Mouse (Mus musculus) liver, embryonic 15.5 days (tissue): Measurements from ENCODE around the gene Pla2g6. TPM values are rescaled to one million over a fixed set of nuclear protein-coding genes. Genes with fewer than 3 reads are reported as not detected.

Experiments used
- ATAC-seq: fragments of 200-750 bp; cut with Nextera tagmentation; 2 replicates; pipeline ENCODE4 v1.8.0; 2017; ENCODE audit warnings: moderate number of reproducible peaks, mild to moderate bottlenecking, moderate library complexity; ENCODE audit not compliant: insufficient read depth
- H3K27ac ChIP-seq: fragments of 300-500 bp; sonication (generic); replicated peaks from 2 replicates; pipeline ENCODE4 v1.5.1; 2015; ENCODE audit warnings: mild to moderate bottlenecking, inconsistent platforms
- H3K27me3 ChIP-seq: fragments of 300-500 bp; sonication (generic); 2 replicates; pipeline ENCODE4 v1.6.1; 2015; ENCODE audit warnings: mild to moderate bottlenecking, inconsistent platforms
- H3K36me3 ChIP-seq: fragments of 300-500 bp; sonication (generic); replicated peaks from 2 replicates; pipeline ENCODE4 v1.6.1; 2015; ENCODE audit warnings: moderate library complexity, mild to moderate bottlenecking, inconsistent platforms
- H3K4me1 ChIP-seq: fragments of 300-500 bp; sonication (generic); replicated peaks from 2 replicates; pipeline ENCODE4 v1.6.1; 2015; ENCODE audit warnings: inconsistent platforms
- H3K4me2 ChIP-seq: fragments of 300-500 bp; sonication (generic); 2 replicates; pipeline ENCODE4 v1.6.1; 2015; ENCODE audit warnings: moderate library complexity, mild to moderate bottlenecking, inconsistent platforms
- H3K4me3 ChIP-seq: fragments of 300-500 bp; sonication (generic); replicated peaks from 2 replicates; pipeline ENCODE4 v1.5.1; 2015; ENCODE audit warnings: mild to moderate bottlenecking, inconsistent platforms
- H3K9ac ChIP-seq: fragments of 300-500 bp; sonication (generic); 2 replicates; pipeline ENCODE4 v1.6.1; 2015; ENCODE audit warnings: moderate library complexity, mild to moderate bottlenecking, inconsistent platforms
- H3K9me3 ChIP-seq: fragments of 300-500 bp; sonication (generic); replicated peaks from 2 replicates; pipeline ENCODE4 v1.6.1; 2016; ENCODE audit warnings: inconsistent platforms
- WGBS: fragments of 180-500 bp; shearing (Covaris S2); methylation state at CpG from one replicate; pipeline ENCODE4 v1.1.7; 2015; ENCODE audit warnings: mixed read lengths; ENCODE audit not compliant: insufficient replicate concordance; 5-methylcytosine and 5-hydroxymethylcytosine counted together
- polyA plus RNA-seq: library from polyadenylated mRNA; unstranded; fragments of >200 nt; fragmentation: Nextera tagmentation; extraction: Ambion mirVana; gene quantifications from 2 replicates; pipeline ENCODE4 v1.2.1, GENCODE M21; 2015

Gene Pla2g6
- polyA plus RNA-seq, 1 experiment from 2014 or later, result 14.8 TPM

DNA sequence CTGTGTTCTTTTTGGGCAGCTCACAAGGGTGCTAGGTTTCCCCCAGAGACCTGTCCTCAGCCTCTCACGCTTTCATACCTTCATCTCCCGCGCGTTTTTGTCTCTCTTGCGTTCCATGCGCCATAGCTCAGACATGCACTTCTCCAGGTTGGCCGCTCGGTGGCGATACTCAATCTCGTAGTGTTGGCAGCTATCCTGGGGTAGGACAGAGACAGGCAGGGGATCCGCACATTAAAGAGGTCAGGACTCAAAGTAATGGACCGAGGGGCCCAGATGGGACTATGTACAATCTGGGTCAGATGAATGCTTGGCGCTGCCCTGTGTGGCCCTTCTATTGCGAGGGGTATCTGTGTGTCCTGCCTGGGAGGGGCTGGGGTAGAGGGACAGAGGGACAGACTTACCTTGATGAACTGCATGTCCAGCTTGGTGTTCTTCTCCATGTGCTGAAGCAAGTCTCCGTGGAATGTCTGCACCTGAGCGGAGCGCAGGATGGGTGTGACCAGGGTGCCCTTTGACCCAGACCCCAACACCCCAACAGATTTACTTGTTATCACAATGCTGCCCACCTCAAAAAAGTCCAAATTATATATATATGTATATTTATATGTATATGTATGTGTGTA lies 57.0 kb downstream of the Pla2g6 start:
- Histone ChIP-seq H3K9me3 (no peaks in the 10 kb centered on the region), H3K4me2 (peak overlapping the region; percentile 70), H3K4me1 (peaks cover 11% of the 10 kb centered on the region), H3K9ac (no peak overlapping the region), H3K4me3 (peak overlapping the region; percentile 36), H3K27me3 (peaks cover 20% of the 10 kb centered on the region), H3K27ac (no peak overlapping the region), H3K36me3 (no peaks in the 10 kb centered on the region)
- WGBS, result 17% methylated on average over 17 of the region's 17 CpGs
- no peak for ATAC-seq

DNA sequence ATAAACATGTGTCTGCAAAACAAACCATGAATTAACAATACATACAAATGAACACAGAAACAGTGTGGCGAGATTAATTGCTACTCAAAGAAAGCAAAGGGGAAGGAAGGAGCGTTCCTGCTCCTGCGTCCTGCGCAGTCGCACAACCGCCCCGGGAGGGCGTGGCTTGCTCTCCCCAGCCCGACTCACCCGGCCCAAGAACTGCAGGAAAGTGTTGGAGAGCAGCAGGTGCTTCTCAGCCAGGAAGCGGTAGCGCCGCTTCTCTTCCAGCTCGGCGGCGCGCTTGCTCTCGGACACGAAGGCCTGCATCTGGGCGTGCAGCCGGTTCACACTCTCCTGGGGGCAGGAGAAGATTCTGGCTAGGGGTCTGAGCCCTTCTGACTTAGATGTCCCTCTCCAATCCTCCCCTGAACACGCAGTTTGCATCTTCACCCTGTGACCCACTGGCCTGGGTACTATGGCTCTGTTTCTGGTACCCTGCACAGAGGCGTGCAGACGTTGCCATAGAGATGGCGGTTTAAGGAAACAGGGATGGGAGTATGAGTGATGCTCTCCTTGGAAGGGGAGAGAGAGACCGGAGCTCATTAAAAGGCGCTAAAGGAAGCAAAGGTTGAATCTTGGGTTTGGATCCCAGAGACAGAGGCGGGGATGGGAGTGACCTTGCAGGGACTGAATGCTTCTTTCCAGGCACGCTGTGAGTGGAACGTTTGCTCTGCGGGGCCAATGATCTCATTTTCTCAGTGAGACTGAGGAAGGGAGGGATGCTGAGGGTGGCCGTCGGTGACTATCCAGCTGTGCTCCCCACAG lies 57.7 kb downstream of the Pla2g6 start:
- Histone ChIP-seq H3K27me3 (peaks cover 20% of the 10 kb centered on the region), H3K9me3 (no peaks in the 10 kb centered on the region), H3K4me3 (peak overlapping the region; percentile 36), H3K27ac (no peak overlapping the region), H3K4me1 (peaks cover 11% of the 10 kb centered on the region), H3K4me2 (peak overlapping the region; percentile 70), H3K9ac (peak overlapping the region; percentile 26; the same call in 1 of the 2 replicates), H3K36me3 (no peaks in the 10 kb centered on the region)
- WGBS, result 4% methylated on average over 33 of the region's 33 CpGs
- 0 out of 2 replicates have a peak, but pooled peaks have one; percentile 37 for ATAC-seq

DNA sequence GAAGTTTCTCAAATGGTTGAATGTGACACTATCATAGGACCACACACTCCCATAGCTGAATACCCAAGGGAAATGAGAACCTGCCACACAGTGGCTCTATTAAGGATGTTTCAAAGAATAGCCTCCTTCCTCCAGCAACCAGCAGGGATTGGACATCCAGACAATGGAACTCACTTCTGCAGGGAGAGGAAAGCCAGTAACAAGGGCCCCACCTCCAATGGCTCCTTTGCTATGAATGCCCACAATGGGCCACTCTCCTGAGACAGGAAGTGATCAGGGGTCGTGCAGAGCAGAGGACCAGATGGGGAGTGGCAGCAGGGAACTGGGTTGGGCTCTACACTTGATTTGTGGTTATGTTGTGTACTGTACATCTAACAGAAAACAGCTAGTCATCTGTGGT lies 59.7 kb downstream of the Pla2g6 start:
- Histone ChIP-seq H3K36me3 (no peaks in the 10 kb centered on the region), H3K9ac (no peak overlapping the region), H3K4me1 (peaks cover 11% of the 10 kb centered on the region), H3K27me3 (peaks cover 33% of the 10 kb centered on the region), H3K9me3 (no peaks in the 10 kb centered on the region), H3K4me2 (no peak overlapping the region), H3K27ac (no peak overlapping the region), H3K4me3 (no peak overlapping the region)
- no peak for ATAC-seq
- 11% methylated on average over 1 of the region's 1 CpGs for WGBS

DNA sequence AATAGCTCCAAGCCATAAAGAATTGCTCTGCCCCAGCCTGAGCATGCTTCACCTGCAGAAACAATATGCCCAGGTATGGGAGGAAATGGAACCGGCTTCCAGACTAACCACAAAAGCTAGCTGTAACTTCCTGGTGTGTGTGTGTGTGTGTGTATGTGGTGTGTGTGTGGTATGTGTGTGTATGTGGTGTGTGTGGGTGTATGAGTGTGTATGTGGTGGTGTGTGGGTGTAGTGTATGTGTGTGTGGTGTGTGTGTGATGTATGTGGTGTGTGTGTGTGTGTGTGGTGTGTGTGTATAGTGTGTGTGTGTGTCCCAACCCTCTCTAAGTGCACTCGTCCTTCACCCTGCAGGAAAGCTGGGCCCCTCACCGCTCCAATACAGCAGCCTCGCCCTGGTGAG lies 62.8 kb downstream of the Pla2g6 start:
- peaks cover 55% of the 10 kb centered on the region for H3K27me3 ChIP-seq
- H3K27ac ChIP-seq, result no peak overlapping the region
- peaks cover 15% of the 10 kb centered on the region for H3K4me1 ChIP-seq
- no peaks in the 10 kb centered on the region for H3K36me3 ChIP-seq
- WGBS, result 40% methylated on average over 4 of the region's 4 CpGs
- no peaks in the 10 kb centered on the region for H3K9me3 ChIP-seq
- no peak overlapping the region for H3K4me3 ChIP-seq
- H3K4me2 ChIP-seq, result no peak overlapping the region
- ATAC-seq, result no peak
- no peak overlapping the region for H3K9ac ChIP-seq

DNA sequence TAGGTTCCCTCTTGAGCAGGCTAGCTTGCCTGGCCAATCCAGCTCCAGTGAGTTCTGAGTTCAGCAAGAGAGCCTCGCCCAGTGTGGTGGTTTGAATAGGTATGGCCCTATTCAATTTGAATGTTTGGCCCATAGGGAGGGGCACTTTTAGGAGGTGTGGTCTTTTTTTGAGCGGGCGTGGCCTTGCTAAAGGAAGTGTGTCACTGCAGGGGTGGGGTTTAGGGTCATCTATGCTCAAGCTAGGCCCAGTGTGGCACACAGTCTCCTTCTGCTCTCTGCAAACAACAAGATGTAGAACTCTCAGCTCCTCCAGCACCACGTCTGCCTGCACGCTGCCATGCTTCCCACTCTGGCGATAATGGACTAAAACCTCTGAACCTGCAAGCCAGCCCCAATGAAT lies 64.5 kb downstream of the Pla2g6 start:
- Histone ChIP-seq H3K36me3 (no peaks in the 10 kb centered on the region), H3K4me1 (peaks cover 14% of the 10 kb centered on the region), H3K9ac (no peak overlapping the region), H3K27me3 (peaks cover 64% of the 10 kb centered on the region), H3K4me2 (no peak overlapping the region), H3K27ac (no peak overlapping the region), H3K4me3 (no peak overlapping the region), H3K9me3 (no peaks in the 10 kb centered on the region)
- no peak for ATAC-seq
- 76% methylated on average over 6 of the region's 6 CpGs for WGBS

DNA sequence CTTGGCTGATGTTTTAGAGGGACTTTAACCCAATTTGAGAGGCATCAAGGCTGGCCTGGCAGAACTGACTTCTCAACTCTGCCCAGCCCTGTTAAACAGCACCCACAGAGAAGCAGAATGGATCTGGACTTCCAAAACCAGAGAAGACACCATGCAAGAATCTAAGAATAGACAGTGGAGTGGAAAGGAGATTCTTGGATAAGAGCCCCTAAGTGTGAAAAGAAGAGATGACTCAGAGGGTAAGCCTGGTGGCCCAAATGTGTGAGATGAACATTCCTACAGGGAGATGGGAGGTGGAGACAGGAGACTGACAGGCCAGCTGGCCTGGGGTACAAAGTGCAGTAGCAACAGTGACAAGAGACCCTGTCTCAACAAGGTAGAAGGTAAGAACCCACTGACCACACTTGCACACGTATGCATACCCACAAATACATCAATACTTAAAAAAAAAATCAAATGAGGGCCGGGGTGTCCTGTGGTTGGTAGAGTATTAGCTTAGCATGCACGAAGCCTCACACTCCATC lies 65.3 kb downstream of the Pla2g6 start:
- 65% methylated on average over 3 of the region's 3 CpGs for WGBS
- Histone ChIP-seq H3K9me3 (no peaks in the 10 kb centered on the region), H3K9ac (no peak overlapping the region), H3K27ac (no peak overlapping the region), H3K36me3 (no peaks in the 10 kb centered on the region), H3K4me2 (no peak overlapping the region), H3K27me3 (peaks cover 73% of the 10 kb centered on the region), H3K4me3 (no peak overlapping the region), H3K4me1 (peaks cover 14% of the 10 kb centered on the region)
- ATAC-seq, result no peak

DNA sequence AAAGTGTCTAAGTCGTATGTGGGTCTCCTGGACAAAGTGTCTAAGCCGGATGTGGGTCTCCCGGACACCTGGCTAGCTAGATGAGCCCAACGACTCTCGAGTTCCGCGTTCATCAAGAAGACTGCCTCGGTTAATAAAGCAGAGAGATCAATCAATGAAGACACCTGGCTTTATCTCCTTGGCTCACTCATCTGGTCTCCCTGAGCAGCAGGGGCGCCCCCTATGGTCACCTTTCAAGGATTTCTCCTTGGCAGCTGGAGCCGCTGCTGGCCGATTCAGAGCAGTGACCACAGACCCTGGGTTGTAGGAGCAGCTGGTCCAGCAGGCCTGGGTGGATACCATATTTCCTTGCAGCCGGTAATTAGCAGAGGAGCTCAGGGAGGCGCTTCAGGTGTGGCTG lies 65.8 kb downstream of the Pla2g6 start:
- Histone ChIP-seq H3K27me3 (peaks cover 73% of the 10 kb centered on the region), H3K4me2 (no peak overlapping the region), H3K4me3 (no peak overlapping the region), H3K9ac (no peak overlapping the region), H3K9me3 (no peaks in the 10 kb centered on the region), H3K4me1 (peaks cover 14% of the 10 kb centered on the region), H3K36me3 (no peaks in the 10 kb centered on the region), H3K27ac (no peak overlapping the region)
- ATAC-seq, result no peak
- WGBS, result 24% methylated on average over 13 of the region's 13 CpGs

DNA sequence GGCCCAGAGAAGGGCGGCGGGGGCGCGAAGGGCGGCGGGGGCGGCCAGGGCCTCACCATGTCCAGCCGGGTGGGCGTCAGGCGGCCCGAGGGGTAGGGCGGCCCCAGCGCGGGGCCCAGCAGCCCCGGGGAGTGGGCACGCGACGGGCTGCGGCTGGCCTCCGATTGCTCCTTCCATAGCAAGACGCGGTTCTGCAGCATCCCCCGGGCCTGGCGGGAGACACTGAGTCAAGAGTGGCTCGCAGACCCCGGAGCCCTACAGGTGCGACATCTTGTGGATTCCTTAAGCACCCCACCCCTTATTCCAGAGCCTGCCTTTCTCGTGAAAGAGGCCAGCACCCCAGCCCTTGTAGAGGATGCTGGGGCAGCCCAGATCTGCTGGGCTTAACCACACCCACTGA lies 66.4 kb downstream of the Pla2g6 start:
- H3K9ac ChIP-seq, result no peak overlapping the region
- H3K27me3 ChIP-seq, result peaks cover 70% of the 10 kb centered on the region
- H3K27ac ChIP-seq, result no peak overlapping the region
- no peaks in the 10 kb centered on the region for H3K9me3 ChIP-seq
- ATAC-seq, result no peak
- peak overlapping the region; percentile 48 for H3K4me3 ChIP-seq
- WGBS, result 2% methylated on average over 27 of the region's 28 CpGs
- H3K4me1 ChIP-seq, result peaks cover 14% of the 10 kb centered on the region
- no peaks in the 10 kb centered on the region for H3K36me3 ChIP-seq
- peak overlapping the region; percentile 67 for H3K4me2 ChIP-seq

DNA sequence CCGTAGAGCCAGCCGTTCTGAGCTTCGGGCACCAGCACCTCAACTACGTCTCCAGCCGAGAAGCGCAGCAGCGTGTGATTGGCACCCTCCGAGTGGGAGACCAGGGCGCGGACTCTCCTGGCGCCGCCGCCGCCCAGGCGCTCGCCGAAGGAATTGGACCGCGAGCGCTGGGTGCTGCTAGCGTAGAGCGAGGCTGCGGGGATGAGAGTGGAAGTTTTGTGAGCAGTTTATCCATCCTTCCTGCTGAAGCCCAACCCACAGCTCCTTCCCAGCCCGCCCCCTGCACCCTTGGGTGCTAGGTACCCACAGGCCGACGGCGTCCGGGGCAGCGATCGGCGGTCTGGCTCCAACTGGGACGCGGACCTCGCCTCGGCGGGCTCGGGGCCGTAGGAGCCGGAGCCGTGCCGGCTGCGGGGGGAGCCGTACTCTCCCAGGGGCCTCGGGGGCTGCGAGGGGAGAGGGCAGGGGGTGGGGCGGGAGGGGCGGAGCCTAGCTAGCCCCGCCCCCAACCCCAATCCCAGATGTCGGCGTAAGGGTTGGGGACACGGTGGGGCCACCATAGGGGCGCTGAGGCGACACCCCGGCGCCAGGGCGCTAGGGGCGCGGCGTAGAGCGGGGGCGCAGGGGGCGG lies 67.0 kb downstream of the Pla2g6 start:
- H3K4me1 ChIP-seq, result peaks cover 14% of the 10 kb centered on the region
- H3K4me3 ChIP-seq, result peak overlapping the region; percentile 48
- 1% methylated on average over 61 of the region's 62 CpGs for WGBS
- H3K9ac ChIP-seq, result no peak overlapping the region
- H3K4me2 ChIP-seq, result peak overlapping the region; percentile 67
- no peaks in the 10 kb centered on the region for H3K36me3 ChIP-seq
- peaks cover 69% of the 10 kb centered on the region for H3K27me3 ChIP-seq
- ATAC-seq, result 0 out of 2 replicates have a peak, but pooled peaks have one; percentile 6
- H3K9me3 ChIP-seq, result no peaks in the 10 kb centered on the region
- H3K27ac ChIP-seq, result no peak overlapping the region

DNA sequence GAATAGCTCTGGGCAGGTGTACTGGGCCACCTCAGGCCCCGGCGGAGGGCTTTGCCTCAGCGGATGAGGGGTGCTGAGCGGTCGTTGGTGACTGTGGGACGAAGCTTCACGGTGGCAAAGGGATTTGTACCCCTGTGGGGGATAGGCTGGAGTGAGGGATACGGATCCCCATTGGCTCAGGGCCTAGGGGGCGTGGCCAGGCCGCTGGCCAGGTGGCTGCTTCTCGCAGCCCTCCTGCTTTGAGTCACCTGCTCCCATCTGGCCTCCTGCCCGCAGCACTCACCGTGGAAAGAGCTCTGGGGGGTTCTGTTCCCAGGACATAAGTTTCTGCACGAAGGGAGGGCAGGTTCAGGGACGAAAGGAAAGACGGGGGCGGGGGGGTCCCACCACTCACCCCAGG lies 69.7 kb downstream of the Pla2g6 start:
- no peak overlapping the region for H3K27ac ChIP-seq
- H3K4me1 ChIP-seq, result peaks cover 14% of the 10 kb centered on the region
- WGBS, result 27% methylated on average over 17 of the region's 17 CpGs
- H3K9me3 ChIP-seq, result no peaks in the 10 kb centered on the region
- H3K36me3 ChIP-seq, result no peaks in the 10 kb centered on the region
- no peak overlapping the region for H3K4me3 ChIP-seq
- no peak overlapping the region for H3K9ac ChIP-seq
- H3K27me3 ChIP-seq, result peaks cover 78% of the 10 kb centered on the region
- H3K4me2 ChIP-seq, result no peak overlapping the region
- no peak for ATAC-seq

DNA sequence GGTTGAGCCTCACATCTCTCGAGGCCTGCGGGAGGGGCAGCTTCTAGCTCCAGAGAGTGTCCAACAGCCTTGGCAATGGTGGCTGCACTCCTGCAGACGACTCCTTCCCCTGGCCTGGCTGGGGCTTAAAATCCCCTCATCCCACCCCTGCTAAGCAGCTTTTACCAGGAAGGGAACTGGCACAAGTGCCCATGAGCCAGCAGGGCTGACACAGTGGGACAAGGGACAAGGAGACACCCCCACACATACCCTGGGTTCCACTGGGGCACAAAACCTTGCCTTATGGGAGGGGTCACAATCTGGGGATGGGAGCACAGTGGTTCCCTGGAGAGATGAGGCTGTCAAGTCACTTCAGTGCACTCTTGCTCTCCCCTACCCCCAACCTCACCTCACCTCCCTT lies 73.5 kb downstream of the Pla2g6 start, which contains the start of gene Slc16a8:
Gene Slc16a8 (minus strand): TSS at position 101 of the 400 bp plus-strand sequence.
- ATAC-seq, result no peak

More for the DNA sequence above, 73.5 kb downstream of the Pla2g6 start, which contains the start of gene Slc16a8:
- no peaks in the 10 kb centered on the region for H3K36me3 ChIP-seq
- H3K27me3 ChIP-seq, result peaks cover 70% of the 10 kb centered on the region
- no peak within 1 kb of the TSS for H3K9ac ChIP-seq
- H3K9me3 ChIP-seq, result no peaks in the 10 kb centered on the region
- no peak within 1 kb of the TSS for H3K4me2 ChIP-seq
- H3K27ac ChIP-seq, result no peak within 1 kb of the TSS
- WGBS, result 25% methylated on average over 3 of the region's 3 CpGs
- H3K4me3 ChIP-seq, result no peak within 1 kb of the TSS
- peaks cover 10% of the 10 kb centered on the region for H3K4me1 ChIP-seq
